Mouse (Mus musculus) bone marrow, adult 2 months (tissue): ENCODE data around the gene Chd3. TPM values are rescaled to one million over a fixed set of nuclear protein-coding genes. Genes with fewer than 3 reads are reported as not detected.

Experiments used
- H3K27ac ChIP-seq: fragments of 200-500 bp; 2 replicates; pipeline ENCODE4 v1.5.1; 2012; ENCODE audit warnings: low read depth, mild to moderate bottlenecking, control low read depth, inconsistent platforms, low read length; ENCODE audit not compliant: control insufficient read depth, poor library complexity, insufficient read depth
- H3K4me1 ChIP-seq: fragments of 200-500 bp; 2 replicates; pipeline ENCODE4 v1.6.1; 2011; ENCODE audit warnings: low read length; ENCODE audit not compliant: control insufficient read depth, insufficient read depth
- H3K4me3 ChIP-seq: fragments of 200-500 bp; replicated peaks from 2 replicates; pipeline ENCODE3; 2011; ENCODE audit warnings: mild to moderate bottlenecking, low read depth, low read length, control low read depth; ENCODE audit not compliant: control insufficient read depth
- CTCF ChIP-seq: fragments of 200-500 bp; IDR thresholded peaks from 2 replicates; pipeline ENCODE4 v1.5.1; 2011; ENCODE audit warnings: low read length, control low read depth; ENCODE audit not compliant: control insufficient read depth, insufficient read depth
- POLR2A ChIP-seq: fragments of 200-500 bp; IDR thresholded peaks from 2 replicates; pipeline ENCODE4 v1.6.1; 2011; ENCODE audit warnings: low read depth, mild to moderate bottlenecking, control low read depth, low read length, borderline replicate concordance; ENCODE audit not compliant: control insufficient read depth
- WGBS: fragments of 180-500 bp; shearing (Covaris S2); methylation state at CpG from one replicate; pipeline ENCODE4 v1.1.7; 2018; 5-methylcytosine and 5-hydroxymethylcytosine counted together
- polyA plus RNA-seq: library from polyadenylated mRNA; stranded (reverse); fragments of >200 nt; gene quantifications from 2 replicates; pipeline ENCODE4 v1.2.4, GENCODE M21; 2011; ENCODE audit warnings: low replicate concordance; ENCODE audit not compliant: missing spikeins, insufficient read depth, insufficient read length

Chd3 gene
- polyA plus RNA-seq: 49.6 and 54.5 TPM in 2 replicates

- under 1% methylated on average over 22 of the region's 34 CpGs for WGBS
- no peak for TF ChIP-seq POLR2A
- no peak for TF ChIP-seq CTCF
- Histone ChIP-seq H3K27ac (peak within 1 kb of the TSS; percentile 78), H3K4me3 (peak within 1 kb of the TSS; percentile 89), H3K4me1 (peaks cover 3% of the 10 kb centered on the region; the same call in 1 of the 2 replicates)
Observed at GRCm38 (mm10) chr11:69369215-69369989, at the start of gene Chd3. Chd3 (minus strand) TSS chr11:69369406.

- peak overlapping the region; percentile 38 for H3K4me3 ChIP-seq
- peaks cover 3% of the 10 kb centered on the region; the same call in 1 of the 2 replicates for H3K4me1 ChIP-seq
- TF ChIP-seq POLR2A (no peak), CTCF (no peak)
- under 1% methylated on average over 39 of the region's 39 CpGs for WGBS
- peak overlapping the region; percentile 42 for H3K27ac ChIP-seq
Observed at GRCm38 (mm10) chr11:69417449-69418384, 48.5 kb upstream of the Chd3 start.

GRCm38 (mm10) chr11:69416921-69417448 is 47.8 kb upstream of the Chd3 start:
- no peak overlapping the region for H3K4me3 ChIP-seq
- 32% methylated on average over 8 of the region's 8 CpGs for WGBS

GRCm38 (mm10) chr11:69416509-69416908 is 47.3 kb upstream of the Chd3 start:
- no peak overlapping the region for H3K27ac ChIP-seq
- TF ChIP-seq CTCF (no peak), POLR2A (no peak)
- peaks cover 7% of the 10 kb centered on the region; the same call in 1 of the 2 replicates for H3K4me1 ChIP-seq
- no peak overlapping the region for H3K4me3 ChIP-seq
- WGBS: 1% methylated on average over 4 of the region's 4 CpGs

More at GRCm38 (mm10) chr11:69416921-69417448, 47.8 kb upstream of the Chd3 start:
- Histone ChIP-seq H3K27ac (no peak overlapping the region), H3K4me1 (peaks cover 4% of the 10 kb centered on the region; the same call in 1 of the 2 replicates)
- no peak for TF ChIP-seq POLR2A
- no peak for TF ChIP-seq CTCF

GRCm38 (mm10) chr11:69415668-69416451 is 46.7 kb upstream of the Chd3 start:
- 3% methylated on average over 17 of the region's 25 CpGs for WGBS
- TF ChIP-seq POLR2A (no peak; the same call in 1 of the 2 replicates), CTCF (no peak)
- Histone ChIP-seq H3K4me1 (peaks cover 7% of the 10 kb centered on the region; the same call in 1 of the 2 replicates), H3K27ac (peak overlapping the region; percentile 94), H3K4me3 (peak overlapping the region; percentile 67)

GRCm38 (mm10) chr11:69415327-69415667 is 46.1 kb upstream of the Chd3 start:
- no peak for TF ChIP-seq POLR2A
- peak; percentile 11; the same call in 1 of the 2 replicates for TF ChIP-seq CTCF
- Histone ChIP-seq H3K27ac (peak overlapping the region; percentile 94), H3K4me1 (peaks cover 7% of the 10 kb centered on the region; the same call in 1 of the 2 replicates), H3K4me3 (peak overlapping the region; percentile 67)
- 6% methylated on average over 3 of the region's 3 CpGs for WGBS

GRCm38 (mm10) chr11:69414421-69415326 is 45.5 kb upstream of the Chd3 start:
- Histone ChIP-seq H3K4me3 (peak overlapping the region; percentile 67), H3K27ac (peak overlapping the region; percentile 94), H3K4me1 (peaks cover 7% of the 10 kb centered on the region; the same call in 1 of the 2 replicates)
- WGBS: 37% methylated on average over 4 of the region's 4 CpGs
- no peak for TF ChIP-seq CTCF
- no peak for TF ChIP-seq POLR2A
